Mouse (Mus musculus) thymus, adult 2 months (tissue): Measurements from ENCODE around the gene Shank1. TPM values are rescaled to one million over a fixed set of nuclear protein-coding genes. Genes with fewer than 3 reads are reported as not detected.

Source experiments
- DNase-seq: peaks from one replicate; pipeline ENCODE4 v3.0.0; 2021
- H3K27ac ChIP-seq: fragments of 200-500 bp; 2 replicates; pipeline ENCODE4 v1.5.1; 2012; ENCODE audit warnings: low read length, control low read depth; ENCODE audit not compliant: control insufficient read depth, insufficient read depth
- H3K27me3 ChIP-seq: fragments of 200-500 bp; 2 replicates; pipeline ENCODE4 v1.6.1; 2012; ENCODE audit warnings: mild to moderate bottlenecking, low read length, moderate library complexity, mixed read lengths; ENCODE audit not compliant: control insufficient read depth, insufficient read depth
- H3K36me3 ChIP-seq: fragments of 200-500 bp; 2 replicates; pipeline ENCODE4 v1.6.1; 2012; ENCODE audit warnings: mild to moderate bottlenecking, low read length, moderate library complexity; ENCODE audit not compliant: control insufficient read depth, insufficient read depth
- H3K4me1 ChIP-seq: fragments of 200-500 bp; replicated peaks from 2 replicates; pipeline ENCODE4 v1.6.1; 2012; ENCODE audit warnings: low read length; ENCODE audit not compliant: control insufficient read depth, insufficient read depth
- H3K4me3 ChIP-seq: fragments of 200-500 bp; 2 replicates; pipeline ENCODE4 v1.5.1; 2012; ENCODE audit warnings: mild to moderate bottlenecking, low read length, control low read depth, moderate library complexity; ENCODE audit not compliant: control insufficient read depth, insufficient read depth
- CTCF ChIP-seq: fragments of 200-500 bp; IDR thresholded peaks from 2 replicates; pipeline ENCODE4 v1.5.1; 2012; ENCODE audit warnings: mild to moderate bottlenecking, control low read depth, low read length, moderate library complexity, borderline replicate concordance; ENCODE audit not compliant: control insufficient read depth, poor library complexity, insufficient read depth; ENCODE audit errors: extremely low read depth
- POLR2A ChIP-seq: fragments of 200-500 bp; IDR thresholded peaks from 2 replicates; pipeline ENCODE4 v1.6.1; 2012; ENCODE audit warnings: mild to moderate bottlenecking, low read length, control low read depth, moderate library complexity; ENCODE audit not compliant: control insufficient read depth, poor library complexity, insufficient read depth; ENCODE audit errors: extremely low read depth
- WGBS: fragments of 180-500 bp; shearing (Covaris S2); methylation state at CpG from one replicate; pipeline ENCODE4 v1.1.7; 2018; 5-methylcytosine and 5-hydroxymethylcytosine counted together
- polyA plus RNA-seq: library from polyadenylated mRNA; depleted of rRNA; stranded (reverse); fragments of >200 nt; gene quantifications from 2 replicates; pipeline ENCODE4 v1.2.3, GENCODE M21; 2012

Shank1 gene
- polyA plus RNA-seq, 1 experiment = 1.9 TPM

DNA sequence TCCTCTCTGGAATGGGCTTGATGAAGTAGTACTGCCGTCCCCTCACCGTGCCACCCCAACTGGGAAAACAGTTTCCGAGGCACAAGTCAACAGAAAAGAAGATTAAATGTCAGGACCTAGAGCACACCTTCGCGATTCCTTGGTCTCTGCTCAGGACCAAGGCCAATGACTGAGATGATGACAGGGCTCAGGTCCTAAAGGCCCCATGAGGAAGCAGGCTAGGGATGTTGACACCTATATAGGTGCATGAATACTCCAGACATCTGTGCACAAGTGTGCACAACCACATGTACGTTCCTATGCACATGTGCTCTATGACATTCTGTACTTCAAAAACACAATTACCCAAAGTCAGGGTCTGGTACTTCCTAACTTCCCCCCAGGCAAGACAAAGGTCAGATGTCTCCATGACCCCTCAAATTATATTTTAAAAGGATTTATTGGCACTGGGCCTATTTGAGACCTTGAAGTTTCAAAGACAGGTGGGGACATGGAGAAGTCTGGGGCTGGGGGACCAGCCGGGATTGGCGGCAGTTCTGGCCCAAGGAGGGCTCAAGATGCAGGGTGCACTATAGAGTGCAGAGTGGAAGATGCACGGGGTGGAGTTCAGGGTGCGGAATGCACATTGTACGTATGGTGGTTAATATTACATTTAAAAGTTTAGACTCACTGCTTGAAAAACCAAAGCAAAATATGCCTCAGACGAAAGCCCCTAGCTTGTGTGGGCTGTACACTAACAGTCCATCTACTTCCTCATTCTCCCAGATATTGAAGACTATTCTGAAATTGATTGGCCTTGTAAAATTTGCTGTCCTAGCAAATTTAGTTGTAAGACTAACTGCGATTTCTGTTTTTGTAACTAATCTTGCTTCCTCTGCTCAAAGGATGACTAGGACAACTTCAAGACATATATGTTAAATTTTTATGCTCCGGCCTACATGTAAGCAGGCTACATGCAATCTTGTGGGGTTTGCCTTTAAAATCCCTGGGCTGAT is 6.4 kb upstream of the Shank1 start:
- TF ChIP-seq POLR2A (no peak), CTCF (no peak)
- Histone ChIP-seq H3K4me1 (peaks cover 14% of the 10 kb centered on the region), H3K4me3 (no peak overlapping the region), H3K36me3 (no peaks in the 10 kb centered on the region), H3K27me3 (no peaks in the 10 kb centered on the region), H3K27ac (no peak overlapping the region)
- WGBS = 87% methylated on average over 14 of the region's 14 CpGs
- DNase-seq = no peak

DNA sequence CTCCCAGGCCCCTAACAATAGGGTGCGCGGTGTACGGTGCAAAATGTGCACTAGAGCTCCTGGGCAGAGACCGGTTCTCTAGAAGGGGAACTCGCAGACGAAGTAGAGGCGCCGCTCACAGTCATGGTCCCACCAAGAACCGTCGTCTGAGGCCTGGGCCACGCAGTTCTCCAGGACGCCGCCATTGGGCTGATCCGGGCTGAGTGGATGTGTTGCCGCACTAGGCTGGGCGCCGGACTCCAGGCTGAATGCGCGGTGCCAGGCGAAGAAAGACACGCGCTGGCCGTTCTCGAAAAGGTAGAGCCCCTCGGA is 5.6 kb upstream of the Shank1 start:
- H3K36me3 ChIP-seq = no peaks in the 10 kb centered on the region
- peaks cover under 1% of the 10 kb centered on the region; the same call in 1 of the 2 replicates for H3K27me3 ChIP-seq
- under 1% methylated on average over 25 of the region's 25 CpGs for WGBS
- DNase-seq = no peak
- 0 out of 2 replicates have a peak overlapping the region, but pooled peaks have one; percentile 5 for H3K27ac ChIP-seq
- no peak for TF ChIP-seq CTCF
- TF ChIP-seq POLR2A = no peak
- H3K4me1 ChIP-seq = peaks cover 14% of the 10 kb centered on the region
- peak overlapping the region; percentile 86 for H3K4me3 ChIP-seq

DNA sequence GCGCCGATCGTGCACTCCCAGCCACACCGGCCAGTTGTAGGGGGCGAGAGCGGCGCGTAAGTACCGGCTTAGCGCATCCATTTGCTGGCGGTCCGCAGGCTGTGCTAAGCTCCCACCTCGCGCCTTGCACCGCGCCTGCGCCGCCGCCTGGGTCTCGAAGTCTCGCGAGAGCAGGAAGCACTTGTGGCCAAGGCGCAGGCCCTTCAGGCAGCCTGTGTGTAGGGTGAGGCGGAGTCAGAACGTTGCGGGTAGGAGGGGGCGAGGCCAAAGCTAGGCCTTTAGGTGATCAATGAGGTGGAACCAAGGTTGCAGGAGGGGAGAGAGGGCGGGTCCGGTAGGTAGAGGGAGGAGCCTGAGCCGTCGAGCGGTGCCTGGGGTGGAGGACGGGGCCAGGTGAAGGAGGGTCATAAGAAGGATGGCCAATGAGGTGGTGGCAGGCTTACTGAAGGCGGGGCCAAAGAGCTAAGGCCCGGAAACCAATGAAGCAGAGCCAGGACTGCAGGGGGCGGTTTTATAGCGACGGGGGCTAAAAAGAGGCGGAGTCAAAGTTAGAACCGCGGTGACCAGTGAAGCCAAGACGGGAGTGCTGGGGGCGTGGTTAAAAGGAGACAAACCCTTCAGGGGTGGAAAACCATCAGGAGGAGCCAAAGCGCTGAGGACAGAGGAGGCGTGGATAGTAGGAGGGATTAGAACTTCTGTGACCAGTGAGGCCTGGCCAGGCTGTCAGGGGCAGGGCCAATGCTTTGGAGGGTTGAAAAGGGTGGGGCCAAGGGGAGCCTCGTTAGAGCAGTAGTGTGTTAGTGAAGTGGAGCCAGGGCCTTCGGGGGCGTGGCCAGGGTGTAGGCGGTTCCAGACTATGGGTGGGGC is 5.0 kb upstream of the Shank1 start:
- TF ChIP-seq CTCF = no peak
- TF ChIP-seq POLR2A = peak; percentile 89

DNA sequence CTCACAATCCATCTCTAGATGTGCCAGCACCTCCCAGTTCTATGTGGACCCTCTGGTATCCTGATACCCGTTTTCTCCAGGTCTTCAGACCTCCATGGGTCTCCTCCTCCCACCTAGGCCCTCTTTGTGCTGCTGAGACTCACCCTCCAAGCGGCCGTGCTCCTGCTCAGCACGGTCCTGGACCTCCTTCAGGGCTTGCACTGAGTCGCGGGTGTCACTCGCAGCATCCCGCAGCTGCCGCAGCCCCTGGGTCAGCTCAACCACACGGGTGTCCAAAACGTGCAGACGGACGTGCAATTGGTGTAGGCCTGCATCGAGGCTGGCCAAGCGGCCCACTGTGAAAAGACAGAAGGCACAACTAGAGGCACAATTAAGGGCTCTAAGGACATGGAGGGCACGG is 4.4 kb upstream of the Shank1 start:
- Histone ChIP-seq H3K4me3 (no peak overlapping the region), H3K27me3 (peaks cover 8% of the 10 kb centered on the region; the same call in 1 of the 2 replicates), H3K36me3 (no peaks in the 10 kb centered on the region), H3K27ac (no peak overlapping the region), H3K4me1 (peaks cover 20% of the 10 kb centered on the region)
- TF ChIP-seq CTCF = no peak
- TF ChIP-seq POLR2A = no peak
- DNase-seq = no peak
- 35% methylated on average over 16 of the region's 16 CpGs for WGBS

More for the DNA sequence above, 5.0 kb upstream of the Shank1 start:
- Histone ChIP-seq H3K36me3 (no peaks in the 10 kb centered on the region), H3K4me3 (peak overlapping the region; percentile 86), H3K27ac (no peak overlapping the region), H3K4me1 (peaks cover 14% of the 10 kb centered on the region), H3K27me3 (peaks cover 3% of the 10 kb centered on the region; the same call in 1 of the 2 replicates)
- whole genome bisulfite sequencing = 1% methylated on average over 49 of the region's 49 CpGs
- peak; percentile 94 for DNase-seq

DNA sequence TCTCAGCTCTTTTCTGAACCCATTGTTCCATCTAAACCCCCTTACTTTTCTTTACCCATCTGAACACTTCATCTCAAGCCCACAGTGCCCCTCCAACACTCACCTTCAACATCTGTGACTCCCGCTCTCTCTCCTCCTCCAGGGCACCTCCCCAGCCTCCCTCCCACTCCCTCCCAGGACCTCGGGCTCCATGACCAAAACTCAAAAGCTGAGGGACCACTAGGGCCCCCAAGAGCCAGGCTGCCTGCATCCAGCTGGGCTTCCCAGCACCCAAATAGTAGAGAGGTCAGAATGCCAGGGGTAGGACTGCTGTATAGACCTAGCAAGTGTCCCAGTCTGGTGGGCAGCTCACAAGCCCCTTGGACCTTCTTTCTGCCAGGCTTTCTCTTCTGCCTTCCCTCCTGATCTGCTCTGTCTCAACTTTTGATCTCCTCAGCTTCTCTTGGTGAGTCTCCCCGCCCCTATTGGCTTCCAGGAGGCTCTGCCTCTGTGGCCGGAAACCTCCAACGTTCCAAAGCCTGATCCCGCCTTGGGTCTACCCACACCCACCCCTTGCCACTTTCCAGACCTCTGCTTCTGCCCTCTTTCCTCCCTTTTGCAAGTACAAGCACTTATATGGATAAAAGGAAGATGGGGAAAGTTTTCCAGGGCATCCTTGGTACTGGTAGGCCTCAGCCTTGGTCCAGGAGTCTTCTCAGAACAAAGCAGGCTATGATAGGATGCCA is 3.4 kb upstream of the Shank1 start, which contains the start of gene Clec11a:
Gene Clec11a, minus strand, starts transcription at position 387 of the 725 bp plus-strand sequence.
- H3K4me1 ChIP-seq = peaks cover 23% of the 10 kb centered on the region
- H3K4me3 ChIP-seq = no peak within 1 kb of the TSS
- peaks cover 9% of the 10 kb centered on the region for H3K27me3 ChIP-seq
- no peaks in the 10 kb centered on the region for H3K36me3 ChIP-seq
- 78% methylated on average over 6 of the region's 6 CpGs for WGBS
- no peak within 1 kb of the TSS for H3K27ac ChIP-seq
- TF ChIP-seq POLR2A = no peak
- no peak for TF ChIP-seq CTCF
- DNase-seq = no peak
